Mouse (Mus musculus): ENCODE results near the gene Rpn2.

Gene Rpn2

DNA sequence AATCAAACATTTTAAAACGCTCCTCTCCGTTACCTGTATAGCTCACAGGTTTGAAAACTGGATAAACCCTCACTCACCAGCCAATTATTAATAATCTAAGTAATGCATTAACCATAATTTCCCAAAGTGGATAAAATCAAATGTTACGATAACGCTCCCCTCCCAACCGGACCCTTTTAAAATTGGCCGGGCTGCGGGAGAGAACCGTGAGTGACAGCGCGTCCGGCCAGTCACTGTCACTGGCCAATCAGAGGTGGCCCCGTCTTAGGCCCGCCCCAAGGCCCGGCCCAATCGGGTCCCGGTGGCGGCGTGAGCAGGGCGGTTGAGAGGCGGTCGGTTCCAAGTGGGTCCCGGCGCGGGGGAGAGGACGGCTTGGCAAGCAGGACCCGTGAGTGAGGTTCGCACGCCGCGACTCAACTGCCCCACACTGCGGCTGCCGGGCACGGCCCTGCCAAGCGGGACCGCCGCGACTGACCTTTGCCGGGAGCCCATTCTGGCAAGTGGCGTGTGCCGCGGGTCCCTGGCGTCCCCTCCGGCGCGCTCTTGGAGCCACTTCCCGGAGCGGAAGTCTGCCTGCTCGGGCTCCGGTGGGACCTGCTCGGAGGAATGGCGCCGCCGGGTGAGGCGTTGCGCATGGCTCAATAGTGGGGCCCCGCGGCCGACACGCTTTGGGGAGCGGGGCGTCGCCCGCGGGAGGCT, at the start of gene Rpn2:
Gene Rpn2, plus strand, starts transcription at position 301 of the 699 bp plus-strand sequence.
- DNase-seq (ENCODE audit: low read depth, low spot score), result peak; percentile 97

DNA sequence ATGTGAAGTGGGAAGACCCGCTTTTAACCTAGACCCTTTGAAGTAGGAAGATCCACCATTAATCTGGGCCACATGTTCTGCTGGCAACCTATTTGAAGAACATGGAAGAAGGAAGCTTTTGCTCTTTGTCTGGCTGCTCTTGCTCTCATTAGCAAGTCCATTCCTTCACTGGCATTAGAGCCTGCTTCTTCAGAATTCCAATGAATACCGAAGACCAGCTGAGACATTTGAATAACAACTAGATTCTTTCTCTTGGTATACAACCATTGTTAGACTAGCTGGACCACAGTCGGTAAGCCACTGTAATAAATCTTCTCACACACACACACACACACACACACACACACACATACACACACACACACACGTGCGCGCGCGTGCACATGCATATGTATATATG, 42.9 kb upstream of the Rpn2 start:
- DNase-seq (ENCODE audit: low read depth, low spot score), result no peak

DNA sequence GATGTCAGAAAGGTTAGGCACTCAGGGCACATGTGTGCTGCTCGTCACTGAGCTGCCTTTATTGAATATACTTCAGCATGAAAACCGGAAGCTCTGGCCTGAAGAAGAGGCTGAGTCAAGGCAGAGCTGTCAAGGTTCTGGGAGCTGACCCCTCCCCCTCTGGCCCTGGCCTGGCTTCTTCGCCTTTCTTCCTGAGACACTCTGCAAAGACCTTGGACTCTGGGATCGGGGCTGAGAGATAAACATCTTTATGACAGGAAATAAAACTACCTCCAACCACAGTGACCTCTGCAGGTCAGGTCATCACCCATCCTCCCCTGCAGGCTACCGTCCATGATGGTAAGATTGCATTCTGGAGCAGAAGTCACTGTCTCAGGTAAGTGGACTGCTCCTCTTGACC, 33.8 kb upstream of the Rpn2 start:
- DNase-seq (ENCODE audit: low read depth, low spot score), result no peak

DNA sequence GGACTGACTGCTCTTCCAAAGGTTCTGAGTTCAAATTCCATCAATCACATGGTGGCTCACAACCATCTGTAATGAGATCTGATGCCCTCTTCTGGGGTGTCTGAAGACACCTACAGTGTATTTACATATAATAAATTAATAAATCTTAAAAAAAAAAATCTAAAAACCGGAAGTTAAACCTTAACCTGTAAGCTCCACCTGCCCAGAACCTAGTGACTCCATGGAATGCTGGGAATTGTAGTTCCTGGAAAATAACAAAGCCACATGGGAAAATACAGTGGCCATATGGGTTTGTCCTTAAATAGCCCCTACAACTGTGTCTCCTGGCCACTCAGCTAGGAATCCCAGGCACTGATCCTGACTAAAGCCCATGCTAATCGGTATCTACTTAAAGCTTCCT, 33.2 kb upstream of the Rpn2 start:
- DNase-seq (ENCODE audit: low read depth, low spot score), result no peak

DNA sequence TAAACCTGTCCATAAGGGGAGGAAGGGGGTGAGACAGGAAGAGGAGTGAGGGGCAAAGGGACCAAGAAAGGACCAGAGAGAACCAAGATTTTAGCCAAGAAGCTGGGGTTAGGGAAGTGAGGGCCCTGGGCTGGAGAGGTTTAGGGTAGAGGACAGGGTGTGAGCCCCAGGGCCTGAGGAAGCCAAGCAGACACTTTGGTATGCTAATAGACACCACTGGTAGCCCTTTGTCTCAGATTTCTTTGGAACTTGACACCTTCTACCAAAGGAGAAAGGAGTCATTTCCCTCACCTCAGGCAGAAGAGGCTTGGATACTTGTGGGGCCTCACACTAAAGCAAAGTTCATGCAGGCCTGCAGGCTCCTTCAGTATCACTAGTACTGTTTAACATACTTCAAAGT, 30.7 kb upstream of the Rpn2 start:
- DNase-seq (ENCODE audit: low read depth, low spot score), result no peak

DNA sequence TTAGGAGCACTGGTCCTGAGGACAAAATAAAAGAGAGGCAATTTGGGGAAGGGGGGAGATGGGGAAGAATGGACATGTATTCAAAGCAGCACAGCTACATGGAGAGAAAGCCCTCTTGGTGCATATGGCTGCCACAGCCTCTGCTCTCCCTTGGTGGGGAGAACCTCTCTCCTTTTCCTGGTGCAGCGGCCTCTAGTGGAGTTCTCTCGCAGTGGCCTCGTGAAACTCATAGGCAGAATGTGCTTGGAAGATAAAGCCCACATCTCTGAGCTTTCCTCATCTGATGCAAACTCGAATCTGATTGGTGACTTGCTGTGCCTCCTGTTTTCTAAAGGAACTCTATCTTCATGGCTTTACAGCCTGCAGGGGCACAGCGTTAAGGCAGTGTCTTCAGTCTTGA, 19.1 kb upstream of the Rpn2 start:
- DNase-seq (ENCODE audit: low read depth, low spot score), result peak; percentile 58

DNA sequence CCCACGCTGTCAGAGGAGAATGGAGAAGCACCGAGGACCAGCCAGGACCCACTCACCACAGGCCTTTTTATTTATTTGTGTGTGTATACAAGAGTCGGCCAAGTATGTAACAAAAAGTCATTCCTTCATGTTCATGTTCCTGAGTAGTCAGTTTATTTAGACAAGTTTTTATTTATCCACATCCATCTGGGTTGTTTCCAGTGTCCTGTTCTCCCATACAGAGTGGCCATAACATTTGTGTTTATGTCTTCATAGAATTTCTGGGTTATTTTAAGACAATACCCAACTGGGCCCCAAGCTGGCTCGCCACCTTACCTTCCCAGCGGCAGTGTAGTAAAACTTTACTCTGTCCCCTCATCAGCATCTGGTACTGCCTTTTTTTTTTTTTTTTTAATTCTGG, 16.9 kb upstream of the Rpn2 start:
- DNase-seq (ENCODE audit: low read depth, low spot score), result no peak

DNA sequence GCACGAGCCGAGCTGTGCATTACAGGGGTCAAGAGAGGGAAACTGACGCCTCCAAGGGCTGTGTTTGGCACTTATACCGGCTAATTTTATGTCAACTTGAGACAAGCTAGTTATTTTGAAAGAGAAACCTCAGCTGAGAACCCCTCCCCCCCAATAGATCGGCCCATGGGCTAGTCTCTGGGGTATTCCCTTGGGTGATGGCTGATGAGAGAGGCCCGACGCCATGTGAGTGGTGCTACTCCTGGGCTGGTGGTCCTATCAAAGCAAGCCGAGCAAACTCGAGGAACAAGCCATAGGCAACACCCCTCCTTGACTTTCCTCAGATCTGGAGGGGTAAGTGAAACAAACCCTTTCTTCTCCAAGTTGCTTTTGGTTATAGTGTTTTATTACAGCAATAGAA, 16.3 kb upstream of the Rpn2 start:
- peak; percentile 49 for DNase-seq (ENCODE audit: low read depth, low spot score)

DNA sequence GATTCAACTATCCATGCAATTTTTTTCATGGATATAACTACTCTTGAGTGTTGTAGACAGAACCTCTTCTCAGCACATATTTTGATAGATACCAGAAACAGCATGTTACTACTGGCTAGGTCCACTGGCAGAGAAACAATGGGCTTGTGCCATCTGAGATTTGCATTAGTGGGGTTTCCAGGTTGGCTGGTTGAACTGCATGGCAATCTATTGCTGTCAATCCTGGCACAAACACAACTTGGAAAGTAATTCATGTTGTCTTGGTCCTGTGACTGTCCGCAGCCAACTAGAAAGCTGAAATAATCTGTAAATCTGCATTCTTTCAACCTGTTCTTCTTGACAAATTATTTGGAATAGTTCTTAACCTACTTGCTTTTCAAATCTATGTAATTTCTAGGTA, 15.7 kb upstream of the Rpn2 start:
- DNase-seq (ENCODE audit: low read depth, low spot score), result no peak

DNA sequence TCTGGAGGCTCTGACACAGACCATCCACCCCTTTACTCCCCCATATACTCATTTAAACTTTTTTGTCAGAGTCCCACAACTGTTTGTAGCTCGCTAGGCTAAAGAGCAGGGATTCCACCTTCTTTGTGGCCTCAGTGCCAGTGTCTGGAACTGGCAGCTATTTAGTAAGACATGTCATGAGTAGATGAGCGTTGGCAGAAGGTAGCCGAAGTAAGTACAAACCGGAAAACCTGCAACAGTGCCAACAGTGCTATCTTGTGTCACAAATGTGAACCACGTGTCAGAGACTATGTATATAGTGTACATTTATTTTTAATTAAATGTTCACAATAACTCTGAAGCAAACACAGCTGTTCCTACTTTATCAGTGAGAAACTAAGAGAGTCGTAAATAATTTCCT, 15.0 kb upstream of the Rpn2 start:
- no peak for DNase-seq (ENCODE audit: low read depth, low spot score)

DNA sequence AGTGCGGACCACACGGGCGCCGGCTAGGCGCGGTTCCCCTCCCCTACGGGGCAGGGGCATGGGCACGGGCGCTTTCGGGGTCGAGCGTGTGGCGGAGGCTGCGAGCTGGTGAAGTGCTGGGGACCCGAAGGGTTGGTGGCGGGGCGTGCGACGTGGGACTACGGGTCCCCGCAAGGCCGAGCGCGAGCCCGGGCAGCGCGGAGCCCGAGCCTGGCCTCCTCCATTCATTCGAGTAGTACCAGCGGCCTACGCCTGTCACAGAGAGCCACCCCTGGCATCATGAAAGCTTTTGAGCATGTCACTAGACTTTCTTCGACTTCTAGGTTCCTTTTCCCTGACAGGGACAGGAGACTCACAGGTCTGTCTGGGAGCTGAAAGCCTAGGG, 591 bp downstream of the Rpn2 start, which contains the start of gene Mroh8:
Gene Mroh8, minus strand, starts transcription at position 134 of the 385 bp plus-strand sequence.
- DNase-seq (ENCODE audit: low read depth, low spot score), result no peak

DNA sequence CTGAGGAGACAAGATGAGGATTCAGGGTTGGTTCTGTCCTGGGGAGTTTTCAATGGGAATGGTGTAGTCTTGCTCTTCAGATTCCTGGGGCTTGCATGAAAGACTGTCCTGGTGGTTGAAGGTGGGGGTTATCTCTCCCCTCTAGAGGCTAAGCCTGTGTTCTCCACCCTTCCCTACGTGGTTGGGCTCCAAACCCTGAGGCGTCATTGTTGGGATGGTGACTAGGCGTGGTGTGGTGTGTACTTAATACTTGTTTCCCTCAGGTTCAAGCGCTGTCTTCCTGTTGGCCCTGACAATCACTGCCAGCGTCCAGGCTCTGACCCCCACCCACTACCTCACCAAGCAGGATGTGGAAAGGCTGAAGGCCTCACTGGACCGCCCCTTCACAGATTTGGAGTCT, 4.5 kb downstream of the Rpn2 start:
- DNase-seq (ENCODE audit: low read depth, low spot score), result no peak

DNA sequence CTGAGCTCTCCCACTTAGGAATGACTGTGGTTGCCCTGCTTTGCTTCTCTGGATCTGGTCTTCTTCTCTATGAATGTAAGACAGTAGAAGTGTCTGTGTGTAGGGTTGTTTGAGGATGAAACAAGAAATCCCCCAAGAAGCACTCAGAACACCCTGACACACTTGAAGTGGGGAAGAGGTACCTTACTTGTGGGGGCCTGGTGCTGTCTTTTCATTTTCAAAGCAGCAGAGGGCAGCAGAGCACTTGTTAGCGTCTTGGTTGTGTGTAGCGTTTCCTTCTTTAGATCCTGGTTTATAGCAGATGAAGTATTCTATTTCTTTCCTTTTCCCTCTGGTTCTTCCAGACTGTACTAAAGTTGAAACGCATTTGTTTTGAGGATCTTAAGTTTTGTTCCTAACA, 8.7 kb downstream of the Rpn2 start:
- peak; percentile 61 for DNase-seq (ENCODE audit: low read depth, low spot score)

DNA sequence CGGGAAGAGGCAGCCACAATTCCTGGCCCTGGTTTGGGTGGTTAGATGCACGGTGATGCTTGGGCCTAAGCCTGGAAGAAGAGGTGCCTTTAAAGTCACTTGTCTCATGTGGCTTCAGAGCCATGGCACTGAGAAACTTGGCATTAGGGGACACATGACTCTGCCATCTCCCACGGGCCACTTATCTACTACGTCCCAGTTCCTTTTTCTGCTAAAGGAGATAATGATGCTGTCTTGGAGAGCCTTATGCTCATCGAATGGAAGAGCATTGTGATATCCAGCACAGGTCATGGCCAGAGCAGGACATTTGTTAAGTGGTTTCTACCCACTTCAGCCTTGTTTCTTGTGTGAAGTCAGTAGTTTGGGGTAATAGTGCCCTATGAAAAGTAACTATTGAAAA, 10.2 kb downstream of the Rpn2 start:
- DNase-seq (ENCODE audit: low read depth, low spot score), result no peak

DNA sequence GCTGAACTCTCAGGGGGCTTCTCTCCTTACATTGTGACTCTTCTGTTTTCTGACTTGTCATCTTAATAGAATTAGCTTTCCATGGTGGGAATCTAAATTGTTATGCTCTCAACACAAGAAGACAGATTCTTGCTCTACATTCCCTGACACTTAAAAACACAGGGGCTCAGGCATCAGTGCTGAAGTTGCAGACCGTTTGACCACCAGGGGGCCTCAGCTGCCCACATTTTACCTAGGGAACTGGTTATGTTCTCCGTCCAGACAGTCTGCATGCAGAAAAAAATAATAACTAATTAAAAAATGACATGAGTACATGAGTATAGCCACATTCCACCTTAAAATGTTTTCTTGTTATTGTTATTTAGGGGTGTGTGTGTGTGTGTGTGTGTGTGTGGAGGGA, 13.3 kb downstream of the Rpn2 start:
- DNase-seq (ENCODE audit: low read depth, low spot score), result peak; percentile 62

DNA sequence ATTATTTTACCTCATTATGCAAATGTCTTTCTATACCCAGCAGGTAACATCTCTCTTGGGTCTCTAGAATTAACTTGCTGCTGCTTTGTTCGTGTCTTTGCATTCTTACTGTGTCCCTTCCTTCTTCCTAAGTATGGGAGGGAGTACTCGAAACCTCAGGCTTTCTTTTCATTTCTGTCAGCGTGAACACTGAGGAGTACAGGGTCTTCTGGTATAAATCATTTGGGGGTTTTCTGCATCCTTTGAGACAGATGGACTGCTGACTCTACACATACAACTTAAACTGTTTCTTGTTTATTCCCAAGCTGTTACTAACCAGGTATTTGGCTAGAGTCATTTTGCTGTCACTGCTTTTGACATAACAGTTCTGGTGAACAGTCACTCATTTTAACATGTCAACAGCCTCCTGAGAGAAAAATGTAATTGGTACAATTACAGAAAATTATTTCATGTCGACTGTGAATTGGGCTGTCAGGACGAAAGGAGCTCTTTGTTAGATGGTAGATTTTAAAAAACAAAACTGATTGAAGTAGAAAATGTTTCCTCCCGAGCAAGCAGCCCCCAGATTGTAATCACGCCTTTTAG, 17.4 kb downstream of the Rpn2 start:
- no peak for DNase-seq (ENCODE audit: low read depth, low spot score)

DNA sequence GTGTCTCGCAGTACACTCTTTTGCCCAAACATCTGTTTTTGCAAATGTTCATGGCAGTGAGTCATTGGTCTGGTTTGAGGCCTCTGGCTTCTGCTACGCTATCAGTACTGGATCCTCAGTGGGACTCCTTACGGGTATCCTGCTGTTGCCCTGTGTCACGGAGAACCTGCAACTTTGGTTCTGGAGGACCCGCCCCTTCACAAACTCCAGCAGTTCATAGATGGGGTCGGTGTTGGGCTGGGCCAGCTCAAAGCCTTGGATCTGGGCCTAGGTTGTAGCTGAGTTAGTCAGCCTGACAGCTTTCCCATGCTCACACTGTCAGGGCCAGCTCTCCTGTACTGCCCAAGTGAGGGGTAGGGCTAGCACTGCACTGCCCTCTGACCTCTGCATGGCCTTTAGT, 21.2 kb downstream of the Rpn2 start:
- no peak for DNase-seq (ENCODE audit: low read depth, low spot score)

DNA sequence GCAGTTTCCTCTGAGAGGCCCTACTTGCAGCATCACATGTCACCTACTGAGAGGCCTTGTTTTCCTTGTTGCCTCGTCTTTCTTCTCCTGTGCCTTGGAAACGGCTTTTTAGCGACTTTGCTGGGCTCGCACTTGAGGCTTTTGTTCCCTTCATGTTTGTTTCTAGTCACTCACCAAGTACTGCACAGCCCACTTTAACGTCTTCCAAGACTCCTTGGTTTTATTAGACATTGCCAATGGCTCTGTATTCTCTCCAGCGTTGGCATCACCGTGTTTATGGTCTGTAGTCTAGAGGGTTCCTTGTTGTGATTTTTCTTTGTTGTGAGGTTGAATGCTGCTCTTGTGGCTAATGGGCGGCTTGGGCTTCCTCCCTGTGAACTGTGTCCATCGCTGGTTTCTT, 24.3 kb downstream of the Rpn2 start:
- DNase-seq (ENCODE audit: low read depth, low spot score), result no peak

DNA sequence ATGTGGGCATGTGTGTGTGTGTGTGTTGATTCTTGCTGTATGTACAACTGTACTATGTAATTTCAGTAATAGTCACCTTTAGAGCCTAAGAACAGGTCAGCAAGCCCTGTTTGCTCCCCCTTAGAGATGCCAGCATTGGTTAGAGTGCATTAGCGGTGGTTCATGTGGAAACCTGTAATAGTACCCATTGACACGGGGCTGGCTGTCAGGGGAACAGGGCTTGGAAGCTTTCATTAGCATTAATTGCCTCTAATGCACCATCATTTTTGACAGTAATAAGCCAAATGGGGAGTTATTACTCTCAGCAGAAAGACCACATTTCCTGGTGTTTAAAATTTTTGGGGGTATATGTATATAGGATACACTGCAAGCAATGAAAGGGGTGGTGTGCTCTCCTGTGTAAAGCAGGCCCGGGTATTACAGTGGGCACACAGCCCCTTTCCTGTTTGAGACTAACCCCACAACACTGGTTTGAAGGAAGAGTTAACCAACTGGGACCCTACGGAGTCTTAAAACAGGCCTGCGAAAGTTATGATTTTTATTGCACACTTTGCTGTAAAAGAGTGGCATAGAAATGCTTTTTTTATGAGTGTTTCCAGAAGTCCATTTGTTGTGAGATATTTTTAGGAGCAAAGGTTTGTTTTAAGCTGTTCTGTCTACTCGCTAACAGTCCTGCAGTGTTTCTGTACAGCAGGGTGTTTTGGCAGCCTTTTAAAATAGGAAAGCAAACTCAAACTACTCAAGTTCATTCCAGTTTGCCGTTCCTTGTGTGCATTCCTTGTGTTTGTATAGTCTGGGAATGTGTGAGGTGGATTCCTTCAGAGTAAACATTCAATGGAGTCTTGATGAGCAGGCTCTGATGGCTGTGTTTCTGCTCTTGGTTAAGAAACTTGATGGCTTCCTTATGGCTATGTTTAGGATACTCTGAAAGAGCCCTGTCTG, 27.5 kb downstream of the Rpn2 start:
- no peak for DNase-seq (ENCODE audit: low read depth, low spot score)

DNA sequence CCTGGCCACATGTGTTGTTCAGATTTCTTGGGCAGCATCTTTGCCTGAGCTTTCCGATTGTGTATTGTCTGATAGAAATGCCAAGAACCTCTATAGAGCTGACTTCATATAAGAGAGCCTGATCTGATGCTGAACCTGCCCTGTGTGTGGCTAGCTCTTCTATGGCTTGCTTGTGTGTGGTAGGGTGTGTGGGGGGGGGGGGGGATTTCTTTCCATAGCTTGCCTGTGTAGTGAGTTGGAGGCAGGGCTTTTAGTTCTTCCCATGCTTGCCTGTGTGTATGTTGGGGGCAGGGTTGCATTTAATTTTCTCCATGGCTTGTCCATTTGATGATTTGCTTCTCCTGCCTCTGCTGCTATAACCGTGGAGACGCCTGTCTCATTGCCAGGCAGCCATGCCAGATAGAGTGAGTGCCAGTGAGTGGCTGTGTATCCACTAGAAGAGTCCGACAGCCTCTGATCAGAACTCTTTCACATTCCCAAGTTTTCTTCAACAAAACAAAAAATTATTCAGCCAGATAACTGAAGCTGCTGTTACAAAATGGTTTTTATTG, 29.0 kb downstream of the Rpn2 start:
- DNase-seq (ENCODE audit: low read depth, low spot score), result no peak

DNA sequence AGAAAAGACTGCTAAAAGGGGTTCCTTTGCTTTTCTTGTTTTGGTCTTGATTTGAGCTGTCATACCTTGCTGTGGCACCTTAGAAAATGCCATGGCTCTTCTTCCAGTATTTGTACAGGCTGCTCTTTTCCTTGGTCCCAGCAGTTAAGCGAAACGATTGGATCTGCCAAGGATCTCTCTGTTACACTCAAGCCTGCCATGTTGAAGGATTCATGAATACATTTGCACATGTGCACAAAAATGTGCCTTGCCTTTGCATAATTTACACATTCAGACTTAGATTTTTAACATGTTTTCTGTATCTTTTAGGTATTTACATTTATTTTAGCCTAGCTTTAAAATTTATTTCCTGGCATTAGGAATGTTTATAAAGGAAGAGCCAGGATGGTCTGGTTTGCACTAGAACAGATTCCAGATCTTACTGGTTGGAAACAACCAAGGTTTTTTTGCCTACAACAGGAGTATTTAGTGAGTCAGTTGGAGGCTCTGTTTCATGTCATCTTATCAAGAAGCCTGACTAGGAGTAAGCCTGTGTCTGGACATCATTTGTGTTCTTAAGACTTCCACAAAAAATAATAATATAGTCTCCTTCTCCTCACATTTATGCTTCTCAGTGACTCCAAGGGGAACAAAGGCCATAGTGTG, 29.6 kb downstream of the Rpn2 start:
- no peak for DNase-seq (ENCODE audit: low read depth, low spot score)

DNA sequence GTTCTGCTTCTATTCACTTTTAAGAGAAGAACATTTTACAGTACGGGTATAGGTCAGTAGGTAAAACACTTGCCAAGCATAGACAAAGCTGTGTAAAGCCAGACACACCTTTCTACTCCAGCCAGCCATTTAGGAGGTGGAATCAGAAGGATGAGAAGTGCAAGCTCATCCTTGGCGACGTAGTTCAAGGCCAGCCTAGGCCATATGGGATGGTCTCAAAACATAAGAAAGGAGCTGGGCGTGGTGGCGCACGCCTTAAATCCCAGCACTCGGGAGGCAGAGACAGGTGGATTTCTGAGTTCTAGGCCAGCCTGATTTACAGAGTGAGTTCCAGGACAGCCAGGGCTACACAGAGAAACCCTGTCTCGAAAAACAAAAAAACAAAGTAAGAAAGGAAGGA, 30.8 kb downstream of the Rpn2 start:
- no peak for DNase-seq (ENCODE audit: low read depth, low spot score)

All from A20 (cell line).